Mouse (Mus musculus) kidney, adult 2 months (tissue): ENCODE measurements around the gene St14. TPM values are rescaled to one million over a fixed set of nuclear protein-coding genes. Genes with fewer than 3 reads are reported as not detected.
A peak's percentile ranks its signal among the peaks of the same experiment; 100 is the strongest.

Experiments
- DNase-seq: peaks from one replicate; pipeline ENCODE4 v3.0.0; 2021
- H3K27ac ChIP-seq: fragments of 200-500 bp; 2 replicates; pipeline ENCODE4 v1.5.1; 2012; ENCODE audit warnings: low read depth, low read length, control low read depth, inconsistent platforms; ENCODE audit not compliant: insufficient read depth
- H3K27me3 ChIP-seq: fragments of 200-500 bp; replicated peaks from 2 replicates; pipeline ENCODE4 v1.6.1; 2012; ENCODE audit warnings: mild to moderate bottlenecking, moderate library complexity, low read length, inconsistent platforms; ENCODE audit not compliant: control insufficient read depth, insufficient read depth
- H3K36me3 ChIP-seq: fragments of 200-500 bp; 2 replicates; pipeline ENCODE4 v1.6.1; 2012; ENCODE audit warnings: mild to moderate bottlenecking, moderate library complexity, low read length, inconsistent platforms; ENCODE audit not compliant: control insufficient read depth, insufficient read depth
- H3K4me1 ChIP-seq: fragments of 200-500 bp; 2 replicates; pipeline ENCODE4 v1.6.1; 2011; ENCODE audit warnings: low read length; ENCODE audit not compliant: control insufficient read depth, insufficient read depth
- H3K4me3 ChIP-seq: fragments of 200-500 bp; 2 replicates; pipeline ENCODE4 v1.5.1; 2011; ENCODE audit warnings: mild to moderate bottlenecking, low read depth, low read length, control low read depth; ENCODE audit not compliant: insufficient read depth
- CTCF ChIP-seq: fragments of 200-500 bp; conservative IDR thresholded peaks from 2 replicates; pipeline ENCODE4 v1.5.1; 2011; ENCODE audit warnings: low read depth, mild to moderate bottlenecking, control low read depth, low read length, moderate library complexity, mixed read lengths; ENCODE audit not compliant: insufficient read depth, insufficient read length
- POLR2A ChIP-seq: fragments of 200-500 bp; IDR thresholded peaks from one replicate; pipeline ENCODE4 v1.6.1; 2011; ENCODE audit warnings: low read depth, low read length, control low read depth
- WGBS: fragments of 180-500 bp; shearing (Covaris S2); methylation state at CpG from one replicate; pipeline ENCODE4 v1.1.7; 2018; 5-methylcytosine and 5-hydroxymethylcytosine counted together
- polyA plus RNA-seq: library from polyadenylated mRNA; depleted of rRNA; stranded (reverse); fragments of >200 nt; gene quantifications from 2 replicates; pipeline ENCODE4 v1.2.3, GENCODE M21; 2012

Gene St14
- polyA plus RNA-seq, 1 experiment: 62.8 TPM

DNA sequence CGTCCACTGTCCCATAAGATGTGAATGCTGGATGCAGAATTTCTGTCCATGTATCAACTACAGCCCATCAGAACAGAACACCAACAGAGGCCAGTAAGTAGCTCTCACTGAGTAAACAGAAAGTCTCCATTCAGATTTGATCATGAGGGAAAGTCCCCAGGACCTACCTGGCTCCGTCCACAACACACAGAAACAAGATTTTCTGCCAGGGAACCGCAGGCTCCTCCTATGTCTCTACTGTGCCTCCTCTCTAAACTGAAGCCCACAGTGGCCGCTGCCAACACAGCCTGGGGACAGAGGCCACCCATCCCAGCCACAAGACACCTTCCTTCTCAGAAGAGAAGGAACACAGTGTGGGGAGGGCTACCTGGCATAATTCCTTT lies 11.1 kb downstream of the St14 start:
- H3K36me3 ChIP-seq: no peaks in the 10 kb centered on the region
- no peak overlapping the region for H3K4me3 ChIP-seq
- 40% methylated on average over 4 of the region's 4 CpGs for WGBS
- H3K27me3 ChIP-seq: no peaks in the 10 kb centered on the region
- H3K4me1 ChIP-seq: no peaks in the 10 kb centered on the region
- no peak for DNase-seq
- H3K27ac ChIP-seq: peak overlapping the region; percentile 36; the same call in 1 of the 2 replicates
- TF ChIP-seq CTCF (no peak), POLR2A (no peak)

DNA sequence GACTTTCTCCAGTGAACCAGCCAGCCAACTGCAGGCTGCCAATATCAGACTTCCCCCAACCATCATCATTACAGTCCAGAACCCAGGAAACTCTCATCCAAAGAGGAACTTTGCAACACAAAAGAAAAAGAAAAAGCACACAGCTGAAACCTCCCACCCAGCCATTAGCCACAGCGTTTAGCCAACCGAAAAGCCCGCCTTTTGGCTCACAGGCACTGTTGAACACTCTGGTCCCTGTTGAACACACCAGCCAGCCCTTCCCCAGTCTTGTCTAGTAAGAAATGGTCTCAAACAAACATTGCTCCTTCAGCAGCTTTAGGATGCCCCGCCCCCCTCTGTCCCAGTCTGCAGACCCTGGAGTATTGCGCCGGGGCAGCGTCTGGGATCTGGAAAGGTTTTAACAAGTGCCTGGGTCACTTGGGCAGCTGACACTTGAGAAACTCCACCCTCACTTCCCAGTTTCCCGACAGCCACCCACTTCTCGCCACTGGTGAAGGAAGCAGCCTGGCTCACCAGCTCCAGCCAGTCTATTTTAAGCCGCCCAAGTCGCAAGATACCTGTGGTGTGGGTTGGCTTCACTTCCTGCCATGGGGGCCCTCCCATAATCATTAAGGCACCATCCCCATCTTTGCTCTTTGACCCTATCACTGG lies 11.6 kb downstream of the St14 start:
- H3K27me3 ChIP-seq: no peaks in the 10 kb centered on the region
- no peak overlapping the region for H3K4me3 ChIP-seq
- no peak for DNase-seq
- no peaks in the 10 kb centered on the region for H3K36me3 ChIP-seq
- TF ChIP-seq CTCF (no peak), POLR2A (no peak)
- H3K4me1 ChIP-seq: no peaks in the 10 kb centered on the region
- 32% methylated on average over 11 of the region's 11 CpGs for WGBS
- H3K27ac ChIP-seq: peak overlapping the region; percentile 36

DNA sequence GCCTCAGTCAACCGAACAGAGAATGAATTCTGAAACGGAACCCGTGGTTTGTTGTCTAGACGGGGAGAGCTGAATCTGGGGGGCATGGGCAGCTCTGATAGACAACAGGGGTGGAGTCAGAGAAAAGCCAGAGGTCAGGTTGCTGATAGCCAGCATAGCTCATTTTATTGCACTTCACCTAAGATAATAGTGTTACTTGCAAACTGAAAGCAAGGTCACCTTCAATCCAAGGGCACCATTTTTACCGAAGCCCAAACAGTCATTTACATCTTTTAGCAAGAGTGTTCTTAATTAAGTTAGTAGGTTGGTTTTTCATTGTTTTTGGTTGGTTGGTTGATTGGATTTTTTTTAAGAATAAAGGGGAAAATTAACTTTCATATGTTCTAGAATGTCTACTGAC lies 12.2 kb downstream of the St14 start:
- DNase-seq: no peak
- no peak for TF ChIP-seq CTCF
- TF ChIP-seq POLR2A: no peak
- WGBS: 58% methylated on average over 5 of the region's 5 CpGs
- no peaks in the 10 kb centered on the region for H3K36me3 ChIP-seq
- no peak overlapping the region for H3K4me3 ChIP-seq
- peak overlapping the region; percentile 37 for H3K27ac ChIP-seq
- no peaks in the 10 kb centered on the region for H3K27me3 ChIP-seq
- H3K4me1 ChIP-seq: no peaks in the 10 kb centered on the region

DNA sequence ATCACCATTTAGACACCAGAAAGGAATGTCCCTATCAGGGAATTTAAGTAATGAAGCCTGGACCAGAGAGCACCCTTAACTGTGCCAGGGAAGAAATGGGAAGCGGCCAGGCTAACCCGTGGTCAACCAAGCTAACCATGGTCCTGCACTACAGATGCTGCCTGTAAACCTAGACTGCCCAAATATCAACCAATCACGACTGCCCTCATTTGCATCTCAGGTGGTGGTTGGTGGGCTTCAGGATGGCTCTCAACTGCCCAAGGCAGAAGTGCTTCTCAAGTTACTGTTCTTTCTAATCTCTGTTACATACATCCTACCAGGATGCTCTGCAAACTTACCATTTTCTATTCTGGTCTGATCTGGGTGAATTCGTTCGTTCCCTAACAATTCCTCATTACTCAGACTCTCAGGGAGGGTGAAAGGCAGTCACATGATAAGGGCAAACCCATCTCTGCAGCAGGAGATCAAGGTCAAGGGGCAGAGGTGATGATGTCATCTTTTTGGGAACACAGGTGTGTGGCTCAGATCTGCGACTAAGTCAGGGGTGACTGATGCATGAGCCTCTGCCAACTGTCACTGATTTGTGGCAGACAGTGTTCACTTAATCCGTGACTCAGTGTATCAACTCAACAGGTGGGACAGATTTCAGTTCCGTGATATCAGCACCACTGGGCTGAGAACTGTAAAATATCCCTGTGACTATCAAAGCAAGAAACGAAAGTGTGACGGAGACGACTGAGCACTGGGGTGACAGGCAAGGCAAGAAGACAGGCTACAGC lies 12.9 kb downstream of the St14 start:
- no peak for TF ChIP-seq CTCF
- TF ChIP-seq POLR2A: no peak
- H3K4me3 ChIP-seq: no peak overlapping the region
- no peak for DNase-seq

DNA sequence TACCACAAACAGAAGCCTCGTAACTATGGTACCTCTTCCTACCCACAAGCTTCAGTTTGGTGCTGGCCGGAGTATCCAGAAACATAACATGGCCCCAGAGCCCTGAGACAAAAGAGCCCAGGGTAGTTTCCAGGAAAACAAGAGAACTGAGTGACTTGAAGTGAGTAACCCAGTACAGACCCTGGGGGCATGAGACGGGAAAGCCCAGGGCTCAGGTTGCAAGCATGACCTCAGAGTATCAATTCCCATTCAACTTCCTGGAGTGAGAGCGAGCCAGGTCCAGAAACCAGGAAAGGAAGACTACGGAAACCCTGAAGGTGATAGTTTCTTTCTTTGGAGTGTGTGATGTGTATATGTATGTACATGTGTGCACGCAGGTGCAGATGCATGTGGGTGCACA lies 14.2 kb downstream of the St14 start:
- Histone ChIP-seq H3K27me3 (no peaks in the 10 kb centered on the region), H3K4me1 (no peaks in the 10 kb centered on the region), H3K4me3 (no peak overlapping the region), H3K27ac (no peak overlapping the region), H3K36me3 (no peaks in the 10 kb centered on the region)
- WGBS: 67% methylated on average over 6 of the region's 6 CpGs
- DNase-seq: no peak
- no peak for TF ChIP-seq CTCF
- no peak for TF ChIP-seq POLR2A

More for the DNA sequence above, 12.9 kb downstream of the St14 start:
- H3K4me1 ChIP-seq: no peaks in the 10 kb centered on the region
- no peaks in the 10 kb centered on the region for H3K27me3 ChIP-seq
- 39% methylated on average over 11 of the region's 11 CpGs for whole genome bisulfite sequencing
- no peaks in the 10 kb centered on the region for H3K36me3 ChIP-seq
- peak overlapping the region; percentile 37; the same call in 1 of the 2 replicates for H3K27ac ChIP-seq

DNA sequence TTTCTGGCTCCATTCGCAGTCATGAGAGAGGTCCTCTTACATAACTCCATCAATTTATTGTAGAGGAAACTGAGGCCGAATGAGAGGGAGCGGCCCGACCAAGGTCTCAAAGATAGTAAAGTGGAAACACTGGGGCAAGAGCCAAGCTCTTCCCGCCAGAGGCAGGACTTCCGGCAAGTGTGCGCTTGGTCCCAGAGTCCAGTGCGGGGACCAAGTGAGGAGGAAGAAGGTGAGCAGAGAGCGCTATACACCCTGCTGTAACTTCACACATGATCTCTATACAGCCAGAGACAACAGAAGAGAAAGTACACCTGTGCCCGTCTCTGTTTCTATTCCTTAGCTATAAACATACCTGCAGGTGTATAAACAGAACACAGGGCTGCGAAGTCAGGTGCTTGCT lies 14.6 kb downstream of the St14 start:
- no peak for DNase-seq
- no peaks in the 10 kb centered on the region for H3K27me3 ChIP-seq
- H3K4me3 ChIP-seq: no peak overlapping the region
- no peak overlapping the region for H3K27ac ChIP-seq
- no peaks in the 10 kb centered on the region for H3K4me1 ChIP-seq
- no peak for TF ChIP-seq POLR2A
- TF ChIP-seq CTCF: no peak
- no peaks in the 10 kb centered on the region for H3K36me3 ChIP-seq
- WGBS: 81% methylated on average over 11 of the region's 11 CpGs

DNA sequence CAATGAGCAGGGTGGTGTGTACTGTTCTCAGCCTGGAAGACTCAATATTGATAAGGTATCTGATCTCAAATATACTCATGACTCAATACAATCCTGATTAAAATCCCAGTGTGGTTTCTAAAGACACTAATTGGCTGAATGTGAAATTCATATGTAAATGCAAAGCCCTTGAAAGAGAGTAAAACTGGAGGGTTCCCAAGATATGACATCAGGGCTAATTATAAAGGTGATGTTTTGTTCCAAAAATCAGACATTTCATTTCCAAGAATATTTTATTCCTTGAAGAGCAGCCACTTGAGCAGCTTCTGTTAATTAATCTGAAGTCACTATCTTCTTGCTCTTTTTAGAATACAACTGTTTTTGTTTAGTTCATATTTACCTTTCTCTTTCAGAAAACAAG lies 16.1 kb downstream of the St14 start:
- no peak for TF ChIP-seq POLR2A
- no peak for TF ChIP-seq CTCF
- no peak for DNase-seq
- no peak overlapping the region for H3K4me3 ChIP-seq

More for the DNA sequence above, 16.1 kb downstream of the St14 start:
- no peak overlapping the region for H3K27ac ChIP-seq
- H3K36me3 ChIP-seq: no peaks in the 10 kb centered on the region
- no peaks in the 10 kb centered on the region for H3K4me1 ChIP-seq
- no peaks in the 10 kb centered on the region for H3K27me3 ChIP-seq
